Mouse (Mus musculus): ENCODE data around the gene Nf1. TPM values are rescaled to one million over a fixed set of nuclear protein-coding genes. Genes with fewer than 3 reads are reported as not detected.

Gene Nf1
- polyA plus RNA-seq, 1 experiment from 2014 or later: 5.3 TPM

DNA sequence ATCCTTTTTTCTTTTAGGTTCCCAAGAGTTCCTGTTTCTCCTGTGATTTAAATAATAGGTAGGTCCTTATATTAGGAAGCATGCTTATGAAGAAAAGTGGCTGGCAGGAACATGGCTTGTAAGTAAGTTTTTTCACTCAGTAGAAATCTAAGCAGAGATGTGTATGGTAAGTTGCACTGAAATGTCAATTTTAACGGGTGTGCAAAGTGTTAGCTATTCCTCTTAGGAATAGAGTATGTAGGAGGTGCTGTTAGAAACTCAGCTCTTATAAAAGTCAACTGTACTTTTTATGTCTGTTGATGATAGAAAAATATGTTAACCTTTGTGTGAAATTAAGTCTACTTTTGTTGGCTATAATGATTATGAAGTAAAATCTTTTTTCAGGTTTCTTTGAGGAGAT, 128.6 kb downstream of the Nf1 start:
- no peak overlapping the region for H3K4me3 ChIP-seq
- no peak overlapping the region for H3K4me2 ChIP-seq
- WGBS: 85% methylated on average over 1 of the region's 1 CpGs
- no peak overlapping the region for H3K27ac ChIP-seq (replicated peaks)
- H3K4me1 ChIP-seq: peaks cover 8% of the 10 kb centered on the region
- no peak for ATAC-seq (ENCODE audit: extremely low read depth, insufficient number of reproducible peaks, low FRiP score, low TSS enrichment)
- H3K27me3 ChIP-seq (replicated peaks): no peaks in the 10 kb centered on the region
- H3K9me3 ChIP-seq: no peaks in the 10 kb centered on the region
- H3K9ac ChIP-seq: no peak overlapping the region
- H3K36me3 ChIP-seq: peaks cover 60% of the 10 kb centered on the region

DNA sequence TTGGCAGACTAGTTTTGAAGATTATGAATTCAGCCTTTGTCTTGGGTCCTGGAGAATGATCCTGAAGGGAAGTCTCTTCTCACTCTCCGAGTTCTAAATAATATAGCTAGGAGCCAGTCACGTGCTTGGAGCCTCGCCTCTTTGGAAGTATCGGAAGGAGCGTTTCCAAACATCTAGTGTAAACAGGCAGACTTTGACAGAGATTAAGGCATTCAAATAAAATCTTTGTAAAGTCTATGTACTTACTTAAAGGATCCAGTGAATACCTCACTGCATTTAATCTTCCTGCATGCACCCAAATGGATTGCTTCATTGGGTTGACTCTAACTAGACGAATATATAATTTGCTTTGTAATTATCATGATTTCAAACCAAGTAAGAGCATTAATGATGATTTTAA, 143.9 kb downstream of the Nf1 start:
- no peak for ATAC-seq (ENCODE audit: extremely low read depth, insufficient number of reproducible peaks, low FRiP score, low TSS enrichment)

DNA sequence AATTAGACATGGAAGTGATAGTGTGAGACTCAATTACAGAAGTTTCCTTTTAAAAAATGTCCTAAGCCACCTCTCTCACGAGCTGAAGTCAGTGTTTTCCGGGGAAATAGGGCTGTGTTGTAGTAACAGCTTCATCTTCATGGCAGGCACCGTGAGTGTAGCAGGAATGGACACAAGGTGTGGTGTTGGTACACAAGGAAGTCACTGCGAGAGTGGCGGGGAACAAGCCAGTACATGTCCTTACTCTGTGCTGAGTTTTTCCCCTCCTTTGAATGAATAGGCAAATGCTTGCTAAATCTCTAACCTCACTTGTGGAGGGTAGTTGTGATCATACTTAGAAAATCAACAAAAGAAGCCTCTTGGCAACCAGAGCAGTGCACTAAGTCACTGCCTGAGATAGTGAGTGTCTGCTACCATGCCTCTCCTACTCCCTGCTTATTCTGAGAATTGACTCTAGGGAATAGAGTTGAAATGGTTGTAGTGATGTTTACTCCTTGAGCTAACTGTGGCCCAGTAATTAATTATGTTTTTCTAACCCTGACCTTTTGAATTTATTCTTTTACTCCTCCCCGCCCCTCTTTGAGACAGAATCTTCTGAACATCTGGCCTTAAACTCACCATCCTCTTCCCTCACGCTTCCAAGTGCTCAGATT, 144.5 kb downstream of the Nf1 start:
- Histone ChIP-seq H3K9me3 (no peaks in the 10 kb centered on the region), H3K27me3 (replicated peaks) (no peaks in the 10 kb centered on the region), H3K36me3 (peaks cover 47% of the 10 kb centered on the region), H3K27ac (replicated peaks) (no peak overlapping the region), H3K9ac (no peak overlapping the region), H3K4me2 (no peak overlapping the region), H3K4me1 (no peaks in the 10 kb centered on the region), H3K4me3 (no peak overlapping the region)
- ATAC-seq (ENCODE audit: extremely low read depth, insufficient number of reproducible peaks, low FRiP score, low TSS enrichment): no peak
- 82% methylated on average over 7 of the region's 7 CpGs for WGBS

More for the DNA sequence above, 143.9 kb downstream of the Nf1 start:
- Histone ChIP-seq H3K9ac (no peak overlapping the region), H3K36me3 (peaks cover 50% of the 10 kb centered on the region), H3K4me2 (no peak overlapping the region), H3K27me3 (replicated peaks) (no peaks in the 10 kb centered on the region), H3K9me3 (no peaks in the 10 kb centered on the region), H3K27ac (replicated peaks) (no peak overlapping the region), H3K4me1 (no peaks in the 10 kb centered on the region), H3K4me3 (no peak overlapping the region)
- WGBS: 86% methylated on average over 6 of the region's 6 CpGs

DNA sequence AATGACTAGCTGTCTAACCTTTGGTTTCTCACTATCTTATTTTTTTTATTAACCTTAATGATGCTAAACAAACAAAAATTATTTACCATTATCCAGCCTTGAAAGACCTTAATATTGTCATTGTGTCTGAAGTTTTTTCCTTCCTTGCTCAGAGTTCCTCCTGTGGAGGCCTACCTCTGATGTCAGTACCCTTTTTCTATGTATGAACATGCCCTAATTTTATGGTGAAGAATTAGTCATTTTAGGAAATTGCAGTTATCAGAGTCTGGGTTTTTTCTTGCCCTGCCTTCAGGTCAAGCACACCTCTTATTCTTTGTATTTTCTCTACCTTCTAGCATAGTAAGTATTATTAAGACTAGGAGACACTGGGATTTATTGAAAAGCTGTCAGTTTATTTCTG, 145.2 kb downstream of the Nf1 start:
- Histone ChIP-seq H3K4me1 (no peaks in the 10 kb centered on the region), H3K9me3 (no peaks in the 10 kb centered on the region), H3K9ac (no peak overlapping the region), H3K4me2 (no peak overlapping the region), H3K4me3 (no peak overlapping the region), H3K27ac (replicated peaks) (no peak overlapping the region), H3K36me3 (peaks cover 49% of the 10 kb centered on the region), H3K27me3 (replicated peaks) (no peaks in the 10 kb centered on the region)
- ATAC-seq (ENCODE audit: extremely low read depth, insufficient number of reproducible peaks, low FRiP score, low TSS enrichment): no peak

DNA sequence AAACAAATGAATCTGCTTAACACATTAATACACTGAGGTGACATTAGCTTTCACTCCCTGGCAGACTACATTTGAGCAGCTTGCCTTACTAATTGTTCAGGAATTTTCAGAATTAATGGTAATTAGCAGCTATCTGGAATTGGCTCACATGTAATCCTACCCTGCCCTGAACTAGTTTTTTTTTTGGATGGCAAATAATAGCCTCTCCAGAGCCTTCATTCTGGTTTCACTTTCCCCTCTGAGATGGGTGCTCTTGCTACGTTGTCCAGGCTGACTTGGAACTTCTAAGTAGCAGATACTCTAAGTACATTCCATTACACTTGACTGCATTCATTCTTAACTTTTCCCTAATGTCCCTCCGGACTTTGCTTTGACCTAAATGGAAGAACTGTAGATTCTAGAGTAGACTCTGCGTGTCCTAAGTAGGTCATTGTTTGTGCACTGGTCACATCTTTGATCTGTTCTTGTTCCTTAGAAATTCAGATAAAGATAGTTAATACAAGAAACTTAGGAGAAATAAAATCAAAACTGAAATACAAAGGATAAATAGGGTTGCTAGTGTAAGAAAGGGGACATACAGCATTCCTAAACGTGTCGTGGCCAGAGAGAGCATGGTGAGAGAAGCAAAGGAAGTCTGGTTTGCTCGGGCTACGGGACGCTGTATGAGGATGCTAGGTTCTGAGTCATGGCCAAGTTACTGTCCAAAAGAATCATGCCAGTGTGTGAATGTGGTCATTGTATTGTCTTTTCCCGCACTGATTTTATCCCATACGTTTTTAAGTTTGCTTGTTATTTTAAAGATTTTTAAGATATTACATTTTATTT, 155.7 kb downstream of the Nf1 start:
- Histone ChIP-seq H3K9ac (no peak overlapping the region), H3K4me1 (peaks cover 15% of the 10 kb centered on the region), H3K9me3 (no peaks in the 10 kb centered on the region), H3K27ac (replicated peaks) (no peak overlapping the region), H3K27me3 (replicated peaks) (no peaks in the 10 kb centered on the region), H3K4me3 (no peak overlapping the region), H3K36me3 (peaks cover 12% of the 10 kb centered on the region), H3K4me2 (no peak overlapping the region)
- no peak for ATAC-seq (ENCODE audit: extremely low read depth, insufficient number of reproducible peaks, low FRiP score, low TSS enrichment)
- WGBS: 71% methylated on average over 10 of the region's 10 CpGs

DNA sequence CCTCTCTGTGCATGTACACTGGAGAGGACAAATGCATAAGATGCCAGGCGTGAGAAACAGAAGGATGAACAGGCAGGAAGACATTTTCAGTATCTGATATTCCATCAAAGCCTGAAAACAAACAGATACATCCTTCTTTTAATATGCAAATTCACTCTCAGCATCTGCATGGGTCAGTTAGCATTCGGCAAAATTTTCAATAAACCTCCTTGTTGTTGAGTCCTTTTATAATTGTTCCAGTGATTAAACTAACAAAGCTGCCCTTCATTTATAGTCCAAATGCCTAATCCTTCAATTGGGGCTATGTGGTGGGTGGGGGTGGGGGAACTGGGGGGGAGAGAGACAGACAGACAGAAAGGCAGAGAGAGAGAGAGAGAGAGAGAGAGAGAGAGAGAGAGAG, 163.4 kb downstream of the Nf1 start:
- no peak overlapping the region for H3K9ac ChIP-seq
- H3K27ac ChIP-seq (replicated peaks): no peak overlapping the region
- H3K9me3 ChIP-seq: no peaks in the 10 kb centered on the region
- no peak for ATAC-seq (ENCODE audit: extremely low read depth, insufficient number of reproducible peaks, low FRiP score, low TSS enrichment)
- no peak overlapping the region for H3K4me2 ChIP-seq
- H3K4me3 ChIP-seq: no peak overlapping the region
- no peaks in the 10 kb centered on the region for H3K36me3 ChIP-seq
- 73% methylated on average over 2 of the region's 2 CpGs for WGBS
- H3K4me1 ChIP-seq: no peaks in the 10 kb centered on the region
- no peaks in the 10 kb centered on the region for H3K27me3 ChIP-seq (replicated peaks)

DNA sequence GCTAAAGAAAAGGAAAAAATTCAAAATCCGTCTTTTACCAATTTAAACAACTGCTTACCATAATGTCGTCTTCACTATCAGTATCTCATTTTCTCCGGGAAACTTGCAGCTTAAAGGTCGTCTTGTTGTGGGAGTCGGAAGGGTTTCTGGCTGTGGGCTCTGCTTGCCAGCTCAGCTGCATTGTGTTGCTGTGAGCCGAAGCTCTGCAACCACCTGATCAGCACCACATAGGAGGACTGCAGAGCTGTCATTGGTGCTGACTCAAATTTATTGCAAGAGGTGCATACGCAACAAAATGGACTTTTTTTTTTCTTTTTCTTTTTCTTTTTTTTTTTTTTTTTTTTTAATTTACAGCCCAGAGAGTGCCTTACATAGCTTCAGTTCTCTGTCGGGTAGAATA, 164.4 kb downstream of the Nf1 start, which contains the start of gene Omg:
Gene Omg (minus strand): TSS at position 240 of the 400 bp plus-strand sequence.
- Histone ChIP-seq H3K27ac (replicated peaks) (no peak within 1 kb of the TSS), H3K27me3 (replicated peaks) (no peaks in the 10 kb centered on the region), H3K36me3 (no peaks in the 10 kb centered on the region), H3K4me2 (no peak within 1 kb of the TSS), H3K9me3 (no peaks in the 10 kb centered on the region), H3K9ac (no peak within 1 kb of the TSS), H3K4me3 (no peak within 1 kb of the TSS), H3K4me1 (no peaks in the 10 kb centered on the region)
- no peak for ATAC-seq (ENCODE audit: extremely low read depth, insufficient number of reproducible peaks, low FRiP score, low TSS enrichment)
- whole genome bisulfite sequencing: 54% methylated on average over 8 of the region's 8 CpGs

DNA sequence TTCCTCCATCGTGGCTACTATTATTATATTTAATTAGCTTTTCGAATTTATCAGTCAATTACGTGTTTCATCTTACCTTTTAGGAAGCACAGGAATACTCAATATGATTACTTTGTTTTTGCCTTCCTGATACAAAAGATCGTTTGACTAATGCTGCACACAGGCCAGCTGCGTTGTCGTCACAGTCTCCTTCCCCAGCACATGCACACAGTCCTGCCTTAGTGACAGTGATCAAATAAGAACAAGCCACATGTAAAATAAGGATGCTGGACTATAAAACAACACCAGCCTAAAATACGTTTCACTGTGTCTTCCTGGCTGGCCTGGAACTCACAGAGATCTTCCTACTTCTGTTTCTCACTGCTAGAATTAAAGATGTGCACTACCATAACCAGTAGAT, 165.0 kb downstream of the Nf1 start:
- no peak overlapping the region for H3K9ac ChIP-seq
- H3K36me3 ChIP-seq: no peaks in the 10 kb centered on the region
- no peak overlapping the region for H3K4me3 ChIP-seq
- no peaks in the 10 kb centered on the region for H3K9me3 ChIP-seq
- no peak overlapping the region for H3K27ac ChIP-seq (replicated peaks)
- WGBS: 87% methylated on average over 7 of the region's 7 CpGs
- no peaks in the 10 kb centered on the region for H3K27me3 ChIP-seq (replicated peaks)
- ATAC-seq (ENCODE audit: extremely low read depth, insufficient number of reproducible peaks, low FRiP score, low TSS enrichment): no peak
- no peak overlapping the region for H3K4me2 ChIP-seq
- no peaks in the 10 kb centered on the region for H3K4me1 ChIP-seq

DNA sequence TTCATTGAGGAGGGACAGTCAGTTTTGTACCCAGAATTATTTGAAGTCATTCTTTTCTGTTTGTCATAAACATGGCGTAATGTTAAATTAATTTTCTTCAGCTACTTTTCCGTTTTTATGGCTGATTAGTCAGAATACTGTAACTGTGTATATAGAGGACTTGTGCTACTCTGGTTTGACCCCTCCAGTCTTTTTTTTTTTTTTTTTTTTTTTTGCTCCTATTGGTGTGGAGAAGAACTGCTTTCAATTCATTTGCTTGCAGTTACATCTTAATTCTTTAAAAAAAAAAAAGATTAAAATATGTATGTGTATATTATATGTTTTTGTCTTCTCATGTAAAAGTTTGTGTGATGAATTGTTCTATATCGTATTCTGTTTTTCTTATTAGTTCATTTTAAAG, 172.5 kb downstream of the Nf1 start:
- WGBS: 86% methylated on average over 3 of the region's 3 CpGs
- no peak for ATAC-seq (ENCODE audit: extremely low read depth, insufficient number of reproducible peaks, low FRiP score, low TSS enrichment)

DNA sequence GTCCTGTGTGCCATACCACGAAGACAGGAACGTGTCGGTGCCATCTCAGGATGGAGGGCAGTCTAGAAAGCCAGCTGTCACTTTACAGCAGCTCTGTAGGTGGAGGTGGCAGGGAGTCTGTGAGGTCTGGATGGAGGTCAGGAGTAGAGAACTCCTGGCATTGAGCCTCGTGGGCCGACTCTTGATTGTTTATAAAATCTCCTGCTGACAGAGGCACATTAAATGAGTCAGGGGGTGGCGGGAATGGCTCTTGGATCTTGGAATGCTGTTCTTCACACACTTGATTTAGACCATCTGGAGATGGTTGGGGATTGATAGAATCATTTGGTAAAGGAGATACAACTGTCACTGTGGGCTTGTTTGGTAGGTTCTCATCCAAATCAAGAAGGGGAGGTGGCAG, 175.8 kb downstream of the Nf1 start:
- no peak for ATAC-seq (ENCODE audit: extremely low read depth, insufficient number of reproducible peaks, low FRiP score, low TSS enrichment)
- Histone ChIP-seq H3K4me1 (no peaks in the 10 kb centered on the region), H3K9me3 (no peaks in the 10 kb centered on the region), H3K36me3 (peaks cover 7% of the 10 kb centered on the region; the same call in 1 of the 2 replicates), H3K27ac (replicated peaks) (no peak overlapping the region), H3K9ac (no peak overlapping the region), H3K4me3 (no peak overlapping the region), H3K4me2 (no peak overlapping the region), H3K27me3 (replicated peaks) (no peaks in the 10 kb centered on the region)
- 72% methylated on average over 6 of the region's 6 CpGs for WGBS

More for the DNA sequence above, 172.5 kb downstream of the Nf1 start:
- Histone ChIP-seq H3K36me3 (peaks cover 7% of the 10 kb centered on the region; the same call in 1 of the 2 replicates), H3K9me3 (no peaks in the 10 kb centered on the region), H3K27ac (replicated peaks) (no peak overlapping the region), H3K4me1 (no peaks in the 10 kb centered on the region), H3K9ac (no peak overlapping the region), H3K4me3 (no peak overlapping the region), H3K27me3 (replicated peaks) (no peaks in the 10 kb centered on the region), H3K4me2 (no peak overlapping the region)

DNA sequence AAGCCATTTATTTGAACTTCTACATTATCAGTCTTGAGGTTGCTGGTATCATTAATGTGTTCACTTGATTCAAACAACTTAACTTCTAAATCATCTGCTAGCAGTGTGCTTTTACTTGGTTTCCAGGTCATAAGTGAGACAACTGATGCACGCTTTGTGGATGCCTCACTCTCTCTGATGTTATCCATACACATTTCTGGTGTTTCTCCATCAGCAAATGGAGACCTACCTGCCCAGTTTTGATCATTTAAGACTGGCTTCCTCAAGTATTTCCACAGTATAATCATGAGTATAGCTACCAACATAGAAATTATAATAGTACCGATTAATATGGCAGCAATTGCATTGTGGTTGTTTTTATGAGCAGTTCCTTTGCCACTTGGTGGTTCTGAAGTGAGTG, 176.3 kb downstream of the Nf1 start:
- Histone ChIP-seq H3K27me3 (replicated peaks) (no peaks in the 10 kb centered on the region), H3K36me3 (peaks cover 7% of the 10 kb centered on the region; the same call in 1 of the 2 replicates), H3K9me3 (no peaks in the 10 kb centered on the region), H3K27ac (replicated peaks) (no peak overlapping the region), H3K4me3 (no peak overlapping the region), H3K9ac (no peak overlapping the region), H3K4me1 (no peaks in the 10 kb centered on the region), H3K4me2 (no peak overlapping the region)
- WGBS: 93% methylated on average over 2 of the region's 2 CpGs
- ATAC-seq (ENCODE audit: extremely low read depth, insufficient number of reproducible peaks, low FRiP score, low TSS enrichment): no peak

DNA sequence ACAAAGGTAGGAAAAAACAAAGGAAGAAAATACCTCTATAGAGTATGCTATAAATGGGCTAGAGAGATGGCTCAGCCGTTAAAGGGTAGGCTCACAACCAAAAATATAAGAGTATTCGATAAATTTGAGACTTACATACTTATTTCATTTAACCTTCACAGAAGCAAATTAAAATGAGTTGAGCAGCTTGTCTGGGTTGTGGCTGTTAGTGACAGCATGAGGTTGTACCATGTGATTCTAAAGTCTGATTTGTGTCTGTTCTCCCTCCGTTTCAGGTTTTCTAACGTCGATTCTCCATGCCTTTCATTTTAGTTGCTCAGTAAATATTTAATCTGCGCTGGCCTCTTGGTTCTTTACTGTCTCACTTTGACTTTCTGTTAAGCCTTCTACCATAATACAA, 179.8 kb downstream of the Nf1 start:
- H3K4me1 ChIP-seq: 0 out of 2 replicates have a peak, but pooled peaks cover 5% of the 10 kb centered on the region
- WGBS: 86% methylated on average over 6 of the region's 6 CpGs
- no peak overlapping the region for H3K4me2 ChIP-seq
- no peak for ATAC-seq (ENCODE audit: extremely low read depth, insufficient number of reproducible peaks, low FRiP score, low TSS enrichment)
- H3K4me3 ChIP-seq: no peak overlapping the region
- H3K9me3 ChIP-seq: no peaks in the 10 kb centered on the region
- peaks cover 7% of the 10 kb centered on the region; the same call in 1 of the 2 replicates for H3K36me3 ChIP-seq
- no peak overlapping the region for H3K9ac ChIP-seq
- no peaks in the 10 kb centered on the region for H3K27me3 ChIP-seq (replicated peaks)
- H3K27ac ChIP-seq (replicated peaks): no peak overlapping the region

Data from heart, embryonic 13.5 days (tissue).